ENCODE assay signal across 15 mouse cellular contexts in genomic region chr19:7235461-7235860, GRCm38 (mm10). TPM values are rescaled to one million over a fixed set of nuclear protein-coding genes. Genes with fewer than 3 reads are reported as not detected.
"Had no signal": no experiment of that assay in that cellular context is flagged by ENCODE, and none has a peak within 500 bp of the region (broad histone marks: within the 10 kb centered on the region; RNA-seq: fewer than 3 reads in every experiment).

No protein-coding gene starts in this region.

- H3K4me3 ChIP-seq: heart, embryonic 10.5 days; heart, embryonic 12.5 days; hindbrain, embryonic 10.5 days; hindbrain, embryonic 12.5 days; intestine, embryonic 15.5 days; kidney, embryonic 15.5 days; layer of hippocampus, adult 2 months; left cerebral cortex, adult 2 months; limb, embryonic 10.5 days; limb, embryonic 12.5 days; liver, embryonic 13.5 days had no signal

- H3K4me2 ChIP-seq: heart, embryonic 12.5 days; hindbrain, embryonic 12.5 days; hindbrain, embryonic 14.5 days; intestine, embryonic 15.5 days; kidney, embryonic 15.5 days; limb, embryonic 12.5 days; liver, embryonic 11.5 days; liver, embryonic 13.5 days had no signal

- H3K27me3 ChIP-seq: heart, embryonic 12.5 days; hindbrain, embryonic 12.5 days; intestine, embryonic 15.5 days; kidney, embryonic 15.5 days; limb, embryonic 12.5 days; liver, embryonic 13.5 days had no signal

- H3K9me3 ChIP-seq: heart, embryonic 10.5 days; hindbrain, embryonic 10.5 days; hindbrain, embryonic 12.5 days; intestine, embryonic 15.5 days; kidney, embryonic 15.5 days; limb, embryonic 10.5 days; limb, embryonic 12.5 days; liver, embryonic 13.5 days had no signal

- H3K9ac ChIP-seq: heart, embryonic 12.5 days; hindbrain, embryonic 12.5 days; hindbrain, embryonic 14.5 days; intestine, embryonic 15.5 days; limb, embryonic 12.5 days; liver, embryonic 13.5 days had no signal

- H3K27ac ChIP-seq: heart, embryonic 10.5 days; hindbrain, embryonic 10.5 days; hindbrain, embryonic 12.5 days; hindbrain, embryonic 14.5 days; intestine, embryonic 15.5 days; kidney, embryonic 15.5 days; kidney, postnatal 0 days; left cerebral cortex, adult 2 months; limb, embryonic 10.5 days; limb, embryonic 12.5 days; liver, embryonic 13.5 days had no signal

RNA-seq across cellular contexts. Expression of gene Rcor2, which starts 31.7 kb away (rescaled TPM):
- polyA plus RNA-seq: inflammation-experienced regulatory T-cells, adult 6 months had no signal
